Mouse (Mus musculus) forebrain, embryonic 12.5 days (tissue): ENCODE data around the gene Spock2. TPM values are rescaled to one million over a fixed set of nuclear protein-coding genes. Genes with fewer than 3 reads are reported as not detected.

Experiments used
- ATAC-seq: fragments of 200-750 bp; cut with Nextera tagmentation; 2 replicates; pipeline ENCODE4 v1.8.0; 2017; ENCODE audit warnings: moderate TSS enrichment; ENCODE audit not compliant: low FRiP score
- H3K27ac ChIP-seq: fragments of 300-500 bp; sonication (generic); 2 replicates; pipeline ENCODE4 v1.5.1; 2016; ENCODE audit warnings: mild to moderate bottlenecking
- H3K27me3 ChIP-seq: fragments of 300-500 bp; sonication (generic); 2 replicates; pipeline ENCODE4 v1.6.1; 2016; ENCODE audit warnings: mild to moderate bottlenecking
- H3K36me3 ChIP-seq: fragments of 300-500 bp; sonication (generic); replicated peaks from 2 replicates; pipeline ENCODE4 v1.6.1; 2016; ENCODE audit warnings: mild to moderate bottlenecking
- H3K4me1 ChIP-seq: fragments of 300-500 bp; sonication (generic); 2 replicates; pipeline ENCODE4 v1.6.1; 2016
- H3K4me2 ChIP-seq: fragments of 300-500 bp; sonication (generic); 2 replicates; pipeline ENCODE4 v1.6.1; 2016; ENCODE audit warnings: mild to moderate bottlenecking, moderate library complexity
- H3K4me3 ChIP-seq: fragments of 300-500 bp; sonication (generic); replicated peaks from 2 replicates; pipeline ENCODE4 v1.5.1; 2016; ENCODE audit warnings: mild to moderate bottlenecking
- H3K9ac ChIP-seq: fragments of 300-500 bp; sonication (generic); 2 replicates; pipeline ENCODE4 v1.6.1; 2016; ENCODE audit warnings: mild to moderate bottlenecking
- H3K9me3 ChIP-seq: fragments of 300-500 bp; sonication (generic); 2 replicates; pipeline ENCODE4 v1.6.1; 2016
- WGBS: fragments of 180-500 bp; shearing (Covaris S2); methylation state at CpG from one replicate; pipeline ENCODE4 v1.1.7; 2016; 5-methylcytosine and 5-hydroxymethylcytosine counted together
- polyA plus RNA-seq: library from polyadenylated mRNA; unstranded; fragments of >200 nt; fragmentation: Nextera tagmentation; extraction: Ambion mirVana; gene quantifications from 2 replicates; pipeline ENCODE4 v1.2.1, GENCODE M21; 2016

Spock2 gene
- 13.2 and 14.3 TPM in 2 replicates for polyA plus RNA-seq

GRCm38 (mm10) chr10:60106146-60106530, at the start of gene Spock2:
Spock2 (plus strand) TSS chr10:60106219.
- peak within 1 kb of the TSS; percentile 68 for H3K27ac ChIP-seq
- H3K4me3 ChIP-seq: peak within 1 kb of the TSS; percentile 56
- WGBS: under 1% methylated on average over 22 of the region's 22 CpGs
- peaks cover 39% of the 10 kb centered on the region for H3K4me1 ChIP-seq
- H3K27me3 ChIP-seq: peaks cover 68% of the 10 kb centered on the region
- H3K4me2 ChIP-seq: peak within 1 kb of the TSS; percentile 97
- no peaks in the 10 kb centered on the region for H3K9me3 ChIP-seq
- H3K9ac ChIP-seq: peak within 1 kb of the TSS; percentile 69
- no peaks in the 10 kb centered on the region for H3K36me3 ChIP-seq
- ATAC-seq: peak; percentile 68

DNA sequence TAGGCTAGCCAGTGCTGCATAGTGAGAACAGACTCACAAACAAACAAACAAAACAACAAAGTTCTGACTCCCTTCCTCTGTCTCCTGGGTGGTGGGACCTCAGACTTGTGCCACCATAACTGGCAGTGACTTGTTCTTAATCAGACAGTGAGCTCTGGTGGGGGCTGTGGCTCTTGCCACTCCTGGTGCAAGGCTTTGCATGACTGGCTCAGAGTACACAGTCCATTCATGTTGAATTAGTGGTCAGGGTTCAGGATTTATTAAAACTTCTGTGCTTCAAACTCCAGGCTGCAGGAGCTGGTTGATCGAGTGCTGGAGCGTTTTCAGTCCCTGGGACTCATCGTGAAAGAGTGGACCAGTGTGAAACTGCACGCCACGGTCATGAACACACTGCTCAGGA, 43.8 kb upstream of the Spock2 start:
- Histone ChIP-seq H3K4me1 (no peaks in the 10 kb centered on the region), H3K27ac (no peak overlapping the region), H3K9ac (no peak overlapping the region), H3K9me3 (peaks cover 3% of the 10 kb centered on the region; the same call in 1 of the 2 replicates), H3K4me2 (no peak overlapping the region), H3K27me3 (no peaks in the 10 kb centered on the region), H3K36me3 (peaks cover 4% of the 10 kb centered on the region; the same call in 1 of the 2 replicates), H3K4me3 (no peak overlapping the region)
- 76% methylated on average over 5 of the region's 5 CpGs for WGBS
- no peak for ATAC-seq

- Histone ChIP-seq H3K4me3 (no peak overlapping the region), H3K27me3 (no peaks in the 10 kb centered on the region), H3K9ac (no peak overlapping the region), H3K36me3 (peaks cover 4% of the 10 kb centered on the region; the same call in 1 of the 2 replicates), H3K9me3 (0 out of 2 replicates have a peak, but pooled peaks cover 3% of the 10 kb centered on the region), H3K4me2 (no peak overlapping the region), H3K4me1 (no peaks in the 10 kb centered on the region), H3K27ac (no peak overlapping the region)
- WGBS: 35% methylated on average over 5 of the region's 5 CpGs
- no peak for ATAC-seq
Measured at GRCm38 (mm10) chr10:60062931-60063330, 43.1 kb upstream of the Spock2 start.

GRCm38 (mm10) chr10:60066524-60066923, 39.5 kb upstream of the Spock2 start:
- H3K4me3 ChIP-seq: no peak overlapping the region
- H3K4me2 ChIP-seq: no peak overlapping the region
- H3K9me3 ChIP-seq: no peaks in the 10 kb centered on the region
- 73% methylated on average over 3 of the region's 3 CpGs for WGBS
- H3K9ac ChIP-seq: no peak overlapping the region
- ATAC-seq: no peak
- H3K27me3 ChIP-seq: no peaks in the 10 kb centered on the region
- peaks cover 4% of the 10 kb centered on the region; the same call in 1 of the 2 replicates for H3K36me3 ChIP-seq
- H3K27ac ChIP-seq: no peak overlapping the region
- H3K4me1 ChIP-seq: no peaks in the 10 kb centered on the region

DNA sequence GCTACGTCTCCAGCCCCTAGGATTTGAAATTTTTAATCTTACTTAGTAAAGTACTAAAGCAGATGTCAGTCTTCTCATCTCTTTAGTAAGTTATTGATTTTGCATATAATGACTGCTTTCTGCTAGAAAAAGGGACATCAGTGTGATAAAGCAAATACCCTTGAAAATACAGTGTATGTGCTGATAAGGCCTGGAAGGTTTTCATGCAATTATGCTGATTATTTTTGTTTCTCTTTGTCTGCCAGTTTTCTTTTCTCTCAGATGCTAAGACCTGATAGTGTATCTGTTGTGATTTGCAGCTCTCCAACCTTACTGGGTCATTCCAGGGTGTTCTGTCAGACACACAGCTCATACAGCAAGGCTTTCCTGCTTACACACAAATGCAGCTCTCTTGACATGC, 30.9 kb upstream of the Spock2 start:
- Histone ChIP-seq H3K4me3 (no peak overlapping the region), H3K27me3 (no peaks in the 10 kb centered on the region), H3K4me1 (no peaks in the 10 kb centered on the region), H3K9me3 (no peaks in the 10 kb centered on the region), H3K27ac (no peak overlapping the region), H3K4me2 (no peak overlapping the region), H3K36me3 (no peaks in the 10 kb centered on the region), H3K9ac (no peak overlapping the region)
- WGBS: 92% methylated on average over 1 of the region's 1 CpGs
- ATAC-seq: no peak

DNA sequence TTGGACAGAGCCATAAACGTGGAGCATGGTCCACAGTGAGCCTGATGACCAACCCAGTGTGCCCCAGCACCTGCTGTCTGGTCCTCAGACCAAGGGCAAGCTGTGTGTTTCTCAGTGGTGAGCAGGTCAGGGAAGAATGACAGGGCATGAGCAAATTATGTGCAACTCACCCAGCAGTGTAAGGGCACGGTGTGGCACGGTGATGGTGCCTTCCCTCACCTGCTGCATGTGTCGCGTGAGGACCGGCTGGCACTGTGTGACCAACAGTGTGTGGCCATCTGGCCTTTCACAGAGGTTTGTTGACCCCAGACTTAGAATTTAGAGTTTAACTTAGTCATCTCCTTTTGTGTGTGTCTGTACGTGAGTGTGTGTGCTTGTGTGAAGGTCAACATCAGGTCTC, 28.8 kb upstream of the Spock2 start:
- 92% methylated on average over 7 of the region's 7 CpGs for WGBS
- no peak overlapping the region for H3K4me3 ChIP-seq
- no peak overlapping the region for H3K27ac ChIP-seq
- no peaks in the 10 kb centered on the region for H3K27me3 ChIP-seq
- no peaks in the 10 kb centered on the region for H3K9me3 ChIP-seq
- H3K36me3 ChIP-seq: no peaks in the 10 kb centered on the region
- H3K4me2 ChIP-seq: no peak overlapping the region
- ATAC-seq: no peak
- no peak overlapping the region for H3K9ac ChIP-seq
- 0 out of 2 replicates have a peak, but pooled peaks cover 6% of the 10 kb centered on the region for H3K4me1 ChIP-seq

- no peak overlapping the region for H3K9ac ChIP-seq
- no peaks in the 10 kb centered on the region for H3K36me3 ChIP-seq
- H3K27me3 ChIP-seq: no peaks in the 10 kb centered on the region
- no peak overlapping the region for H3K4me2 ChIP-seq
- no peak for ATAC-seq
- 0 out of 2 replicates have a peak, but pooled peaks cover 6% of the 10 kb centered on the region for H3K4me1 ChIP-seq
- H3K4me3 ChIP-seq: no peak overlapping the region
- H3K9me3 ChIP-seq: no peaks in the 10 kb centered on the region
- H3K27ac ChIP-seq: no peak overlapping the region
- 82% methylated on average over 18 of the region's 18 CpGs for WGBS
Measured at GRCm38 (mm10) chr10:60077736-60078560, 28.1 kb upstream of the Spock2 start.

GRCm38 (mm10) chr10:60078561-60078917, 27.5 kb upstream of the Spock2 start:
- Histone ChIP-seq H3K27me3 (no peaks in the 10 kb centered on the region), H3K9me3 (no peaks in the 10 kb centered on the region), H3K4me3 (no peak overlapping the region), H3K9ac (no peak overlapping the region), H3K27ac (no peak overlapping the region), H3K4me1 (0 out of 2 replicates have a peak, but pooled peaks cover 6% of the 10 kb centered on the region), H3K4me2 (no peak overlapping the region), H3K36me3 (no peaks in the 10 kb centered on the region)
- no peak for ATAC-seq
- 87% methylated on average over 5 of the region's 5 CpGs for WGBS

DNA sequence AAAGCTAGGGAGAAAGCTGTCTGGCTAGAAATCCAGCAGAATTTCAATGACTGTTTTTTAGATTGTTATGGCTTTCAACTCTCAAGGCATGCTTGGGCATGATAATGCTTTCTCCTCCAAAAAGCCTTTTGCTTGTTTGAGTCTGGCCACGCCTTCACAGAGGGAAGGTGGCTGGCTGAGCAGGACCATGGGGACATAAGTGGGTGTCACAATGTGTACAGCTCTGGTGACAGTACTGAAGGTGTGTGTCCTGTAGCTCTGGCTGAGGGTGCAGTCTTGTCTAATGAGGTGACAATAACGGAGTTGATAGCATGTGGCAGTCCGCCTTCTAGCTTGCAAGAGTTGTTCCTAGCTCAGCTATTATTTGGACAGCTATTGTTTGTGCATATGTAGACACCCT, 25.8 kb upstream of the Spock2 start:
- 0 out of 2 replicates have a peak, but pooled peaks cover 6% of the 10 kb centered on the region for H3K4me1 ChIP-seq
- 72% methylated on average over 3 of the region's 3 CpGs for WGBS
- ATAC-seq: no peak
- no peaks in the 10 kb centered on the region for H3K9me3 ChIP-seq
- H3K27ac ChIP-seq: no peak overlapping the region
- no peak overlapping the region for H3K4me3 ChIP-seq
- H3K36me3 ChIP-seq: no peaks in the 10 kb centered on the region
- no peaks in the 10 kb centered on the region for H3K27me3 ChIP-seq
- H3K9ac ChIP-seq: no peak overlapping the region
- no peak overlapping the region for H3K4me2 ChIP-seq

DNA sequence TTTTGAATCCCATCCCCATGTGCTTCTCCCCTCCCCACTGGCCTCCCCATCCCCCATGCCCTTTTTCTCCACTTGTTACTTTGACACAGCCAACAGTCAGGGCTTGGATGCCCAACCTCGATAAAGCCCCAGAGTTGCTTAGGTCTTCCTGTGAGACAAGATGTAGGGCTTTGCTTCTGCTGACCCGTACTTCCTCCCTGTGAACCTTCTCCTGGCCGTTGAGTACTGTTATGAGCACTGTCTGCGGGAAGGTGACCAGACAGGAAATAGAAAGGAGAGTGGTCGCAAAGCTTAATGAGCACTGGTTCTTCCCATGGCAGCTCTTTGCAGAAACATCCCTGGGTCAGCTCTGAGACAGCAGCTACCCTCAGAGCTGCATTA, 25.4 kb upstream of the Spock2 start:
- H3K9ac ChIP-seq: no peak overlapping the region
- no peaks in the 10 kb centered on the region for H3K9me3 ChIP-seq
- H3K27me3 ChIP-seq: no peaks in the 10 kb centered on the region
- WGBS: 71% methylated on average over 5 of the region's 5 CpGs
- H3K4me3 ChIP-seq: no peak overlapping the region
- H3K36me3 ChIP-seq: no peaks in the 10 kb centered on the region
- H3K4me2 ChIP-seq: no peak overlapping the region
- H3K27ac ChIP-seq: no peak overlapping the region
- ATAC-seq: no peak
- 0 out of 2 replicates have a peak, but pooled peaks cover 6% of the 10 kb centered on the region for H3K4me1 ChIP-seq

GRCm38 (mm10) chr10:60080982-60081825, 24.8 kb upstream of the Spock2 start:
- Histone ChIP-seq H3K27me3 (no peaks in the 10 kb centered on the region), H3K36me3 (no peaks in the 10 kb centered on the region), H3K27ac (no peak overlapping the region), H3K9me3 (no peaks in the 10 kb centered on the region), H3K9ac (no peak overlapping the region), H3K4me1 (0 out of 2 replicates have a peak, but pooled peaks cover 6% of the 10 kb centered on the region), H3K4me2 (no peak overlapping the region), H3K4me3 (no peak overlapping the region)
- ATAC-seq: no peak
- 81% methylated on average over 21 of the region's 21 CpGs for WGBS

GRCm38 (mm10) chr10:60081905-60082304, 24.1 kb upstream of the Spock2 start:
- Histone ChIP-seq H3K36me3 (no peaks in the 10 kb centered on the region), H3K27me3 (no peaks in the 10 kb centered on the region), H3K4me1 (0 out of 2 replicates have a peak, but pooled peaks cover 6% of the 10 kb centered on the region), H3K9me3 (no peaks in the 10 kb centered on the region), H3K4me3 (no peak overlapping the region), H3K9ac (no peak overlapping the region), H3K27ac (no peak overlapping the region), H3K4me2 (no peak overlapping the region)
- WGBS: 64% methylated on average over 5 of the region's 5 CpGs
- no peak for ATAC-seq
